Mouse (Mus musculus) hindbrain, postnatal 0 days (tissue): ENCODE measurements around the gene Nek8. TPM values are rescaled to one million over a fixed set of nuclear protein-coding genes. Genes with fewer than 3 reads are reported as not detected.
"Not testable (repeated sequence)": the region's sequence is repeated elsewhere in the genome, so short reads cannot be mapped to it uniquely, and the experiment has no call there.

ENCODE experiments used
- ATAC-seq: fragments of 200-750 bp; cut with Nextera tagmentation; 2 replicates; pipeline ENCODE4 v1.8.0; 2017; ENCODE audit warnings: mild to moderate bottlenecking, moderate TSS enrichment, moderate library complexity
- DNase-seq: peaks from one replicate; pipeline ENCODE4 v3.0.0-alpha.2; 2015; ENCODE audit warnings: low spot score
- H3K27ac ChIP-seq: fragments of 300-500 bp; sonication (generic); 2 replicates; pipeline ENCODE4 v1.5.1; 2014; ENCODE audit warnings: mild to moderate bottlenecking
- H3K27me3 ChIP-seq: fragments of 300-500 bp; sonication (generic); 2 replicates; pipeline ENCODE4 v1.6.1; 2014; ENCODE audit warnings: low read length, mixed read lengths; ENCODE audit not compliant: insufficient read depth
- H3K36me3 ChIP-seq: fragments of 300-500 bp; sonication (generic); 2 replicates; pipeline ENCODE4 v1.6.1; 2014; ENCODE audit warnings: low read length, mixed read lengths; ENCODE audit not compliant: insufficient read depth
- H3K4me1 ChIP-seq: fragments of 300-500 bp; sonication (generic); 2 replicates; pipeline ENCODE4 v1.6.1; 2014; ENCODE audit warnings: antibody characterized with exemption, low read length, mixed read lengths; ENCODE audit not compliant: insufficient read depth
- H3K4me2 ChIP-seq: fragments of 300-500 bp; sonication (generic); 2 replicates; pipeline ENCODE4 v1.6.1; 2014; ENCODE audit warnings: low read depth, mild to moderate bottlenecking, low read length, moderate library complexity, mixed read lengths
- H3K4me3 ChIP-seq: fragments of 300-500 bp; sonication (generic); 2 replicates; pipeline ENCODE4 v1.5.1; 2014; ENCODE audit warnings: low read length
- H3K9ac ChIP-seq: fragments of 300-500 bp; sonication (generic); replicated peaks from 2 replicates; pipeline ENCODE4 v1.6.1; 2014; ENCODE audit warnings: mild to moderate bottlenecking, low read length, moderate library complexity, mixed read lengths
- H3K9me3 ChIP-seq: fragments of 300-500 bp; sonication (generic); 2 replicates; pipeline ENCODE4 v1.6.1; 2016; ENCODE audit warnings: low read length, mixed read lengths
- CTCF ChIP-seq: IDR thresholded peaks from 2 replicates; pipeline ENCODE4 v1.5.1; 2016; ENCODE audit warnings: antibody characterized with exemption, control low read depth, low read depth
- WGBS: fragments of 180-500 bp; shearing (Covaris S2); extraction: QIAGEN DNeasy Blood & Tissue Kit; methylation state at CpG from one replicate; pipeline ENCODE4 v1.1.7; 2014; 5-methylcytosine and 5-hydroxymethylcytosine counted together
- polyA plus RNA-seq: library from polyadenylated mRNA; unstranded; fragments of >200 nt; fragmentation: Nextera tagmentation; extraction: Ambion mirVana; gene quantifications from 2 replicates; pipeline ENCODE4 v1.2.1, GENCODE M21; 2015
- total RNA-seq: library from RNA; depleted of rRNA; stranded (reverse); fragments of >200 nt; gene quantifications from 2 replicates; pipeline ENCODE4 v1.2.3, GENCODE M21; 2014

The Nek8 gene
- total and polyA plus RNA-seq, 2 experiments from 2014 or later = 7.3 to 11.8 TPM

- no peak overlapping the region for H3K4me3 ChIP-seq
- H3K36me3 ChIP-seq = peaks cover 39% of the 10 kb centered on the region; the same call in 1 of the 2 replicates
- WGBS = 90% methylated on average over 6 of the region's 6 CpGs
- H3K27me3 ChIP-seq = no peaks in the 10 kb centered on the region
- TF ChIP-seq CTCF = no peak
- no peak overlapping the region for H3K27ac ChIP-seq
- no peaks in the 10 kb centered on the region for H3K9me3 ChIP-seq
- H3K4me2 ChIP-seq = no peak overlapping the region
- no peak overlapping the region for H3K9ac ChIP-seq
- H3K4me1 ChIP-seq = 0 out of 2 replicates have a peak, but pooled peaks cover 1% of the 10 kb centered on the region
- ATAC-seq (no peak), DNase-seq (no peak)
Measured at GRCm38 (mm10) chr11:78146707-78147543, 29.6 kb downstream of the Nek8 start.

DNA sequence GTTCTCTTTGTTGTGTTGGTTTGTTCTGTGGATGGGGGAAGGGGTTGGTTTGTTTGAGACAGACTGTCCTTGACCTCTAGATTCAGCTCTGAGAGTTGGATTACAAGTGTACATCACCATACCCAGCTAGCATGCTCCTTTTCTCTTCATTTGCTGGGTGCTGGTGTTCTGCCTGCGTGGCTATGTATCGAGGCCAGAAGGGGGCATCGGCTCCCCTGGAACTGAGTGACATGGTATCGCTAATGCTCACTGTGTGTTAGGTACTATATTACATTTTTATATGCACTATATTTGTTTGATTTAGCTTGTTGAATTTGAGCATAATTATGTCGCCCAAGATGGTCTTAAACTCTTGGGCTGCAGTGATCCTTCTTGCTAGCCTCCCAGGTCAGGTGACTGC, 30.3 kb downstream of the Nek8 start:
- H3K4me1 ChIP-seq = no peaks in the 10 kb centered on the region
- H3K36me3 ChIP-seq = peaks cover 39% of the 10 kb centered on the region; the same call in 1 of the 2 replicates
- H3K27me3 ChIP-seq = no peaks in the 10 kb centered on the region
- no peak overlapping the region for H3K4me2 ChIP-seq
- no peak for DNase-seq
- TF ChIP-seq CTCF = peak; percentile 30
- no peak overlapping the region for H3K4me3 ChIP-seq
- no peaks in the 10 kb centered on the region for H3K9me3 ChIP-seq
- 87% methylated on average over 5 of the region's 5 CpGs for WGBS
- no peak overlapping the region for H3K9ac ChIP-seq
- no peak for ATAC-seq
- no peak overlapping the region for H3K27ac ChIP-seq

DNA sequence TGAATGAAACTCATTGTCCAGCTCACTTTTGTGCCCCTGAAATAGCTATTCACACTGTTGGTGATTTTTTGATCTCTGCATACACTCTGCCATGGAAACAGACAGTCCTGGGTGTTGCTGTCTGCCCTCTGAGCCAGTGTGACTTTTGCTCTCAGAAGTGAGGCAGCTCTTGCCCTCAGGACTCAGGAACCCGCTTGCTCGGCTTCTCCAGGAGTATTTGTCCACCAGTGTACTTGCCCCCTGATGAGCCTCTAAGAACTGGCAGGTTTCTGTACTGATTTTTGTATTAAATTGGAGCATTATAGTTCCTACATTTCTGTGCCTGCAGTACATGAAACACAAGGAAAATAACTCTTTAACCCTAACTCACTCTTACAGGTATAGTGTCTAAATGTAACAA, 33.0 kb downstream of the Nek8 start:
- Histone ChIP-seq H3K27me3 (no peaks in the 10 kb centered on the region), H3K27ac (0 out of 2 replicates have a peak overlapping the region, but pooled peaks have one; percentile 22), H3K9ac (no peak overlapping the region), H3K36me3 (peaks cover 26% of the 10 kb centered on the region; the same call in 1 of the 2 replicates), H3K4me2 (no peak overlapping the region), H3K9me3 (no peaks in the 10 kb centered on the region), H3K4me3 (no peak overlapping the region), H3K4me1 (no peaks in the 10 kb centered on the region)
- DNase-seq (no peak), ATAC-seq (no peak)
- TF ChIP-seq CTCF = no peak
- 68% methylated on average over 2 of the region's 2 CpGs for WGBS

GRCm38 (mm10) chr11:78140665-78141064, 35.8 kb downstream of the Nek8 start:
- no peak overlapping the region for H3K4me2 ChIP-seq
- no peak overlapping the region for H3K9ac ChIP-seq
- 86% methylated on average over 5 of the region's 5 CpGs for WGBS
- DNase-seq (no peak), ATAC-seq (no peak)
- H3K4me3 ChIP-seq = no peak overlapping the region
- no peaks in the 10 kb centered on the region for H3K9me3 ChIP-seq
- no peaks in the 10 kb centered on the region for H3K27me3 ChIP-seq
- no peak for TF ChIP-seq CTCF
- H3K27ac ChIP-seq = no peak overlapping the region
- H3K4me1 ChIP-seq = no peaks in the 10 kb centered on the region
- peaks cover 8% of the 10 kb centered on the region; the same call in 1 of the 2 replicates for H3K36me3 ChIP-seq

DNA sequence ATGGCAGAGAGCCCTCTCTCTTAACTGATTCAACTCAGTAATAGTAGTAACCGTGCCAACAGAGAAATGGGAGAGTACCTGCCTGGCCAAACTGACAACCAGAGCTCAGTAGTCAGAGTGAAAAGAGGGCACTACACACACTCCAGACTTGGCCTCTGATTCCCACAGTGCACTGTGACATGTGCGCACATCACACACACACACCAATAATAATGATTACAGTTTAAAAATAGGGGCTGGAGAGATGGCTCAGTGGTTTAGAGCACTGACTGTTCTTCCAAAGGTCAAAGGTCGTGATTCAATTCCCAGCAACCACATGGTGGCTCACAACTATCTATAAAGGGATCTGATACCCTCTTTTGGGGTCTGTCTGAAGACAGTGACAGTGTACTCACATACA, 38.5 kb downstream of the Nek8 start:
- no peaks in the 10 kb centered on the region for H3K9me3 ChIP-seq
- ATAC-seq (no peak), DNase-seq (no peak)
- no peak overlapping the region for H3K4me3 ChIP-seq
- H3K27me3 ChIP-seq = no peaks in the 10 kb centered on the region
- no peaks in the 10 kb centered on the region for H3K36me3 ChIP-seq
- H3K27ac ChIP-seq = no peak overlapping the region
- no peak for TF ChIP-seq CTCF
- no peak overlapping the region for H3K4me2 ChIP-seq
- 89% methylated on average over 3 of the region's 3 CpGs for WGBS
- H3K9ac ChIP-seq = no peak overlapping the region
- H3K4me1 ChIP-seq = no peaks in the 10 kb centered on the region

GRCm38 (mm10) chr11:78137584-78137983, 38.9 kb downstream of the Nek8 start:
- H3K4me2 ChIP-seq = no peak overlapping the region
- DNase-seq (no peak), ATAC-seq (no peak)
- H3K27me3 ChIP-seq = no peaks in the 10 kb centered on the region
- H3K4me3 ChIP-seq = no peak overlapping the region
- WGBS = 73% methylated on average over 4 of the region's 4 CpGs
- H3K4me1 ChIP-seq = no peaks in the 10 kb centered on the region
- H3K27ac ChIP-seq = no peak overlapping the region
- H3K36me3 ChIP-seq = no peaks in the 10 kb centered on the region
- H3K9ac ChIP-seq = no peak overlapping the region
- H3K9me3 ChIP-seq = no peaks in the 10 kb centered on the region
- TF ChIP-seq CTCF = no peak

GRCm38 (mm10) chr11:78136132-78136531, 40.3 kb downstream of the Nek8 start:
- no peak overlapping the region for H3K9ac ChIP-seq
- H3K9me3 ChIP-seq = no peaks in the 10 kb centered on the region
- no peak overlapping the region for H3K27ac ChIP-seq
- DNase-seq = no peak
- H3K4me2 ChIP-seq = no peak overlapping the region
- ATAC-seq = no peak
- no peaks in the 10 kb centered on the region for H3K27me3 ChIP-seq
- no peak for TF ChIP-seq CTCF
- H3K4me3 ChIP-seq = no peak overlapping the region
- WGBS = 92% methylated on average over 1 of the region's 1 CpGs
- H3K36me3 ChIP-seq = no peaks in the 10 kb centered on the region
- no peaks in the 10 kb centered on the region for H3K4me1 ChIP-seq

DNA sequence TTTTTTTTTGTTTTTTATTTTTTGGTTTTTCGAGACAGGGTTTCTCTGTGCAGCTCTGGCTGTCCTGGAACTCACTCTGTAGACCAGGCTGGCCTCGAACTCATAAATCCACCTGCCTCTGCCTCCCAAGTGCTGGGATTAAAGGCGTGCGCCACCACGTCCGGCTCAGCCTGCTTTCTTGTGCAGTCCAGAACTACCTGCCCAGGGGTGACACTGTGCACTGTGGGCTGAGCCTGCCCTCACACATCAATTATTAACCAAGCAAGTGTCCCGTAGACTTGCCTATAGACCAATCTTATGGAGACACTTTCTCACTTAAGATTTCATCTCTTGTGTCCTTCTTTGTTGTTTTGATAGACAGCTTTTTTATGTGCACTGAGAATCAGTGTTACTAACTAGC, 41.2 kb downstream of the Nek8 start:
- not testable (repeated sequence) for H3K4me3 ChIP-seq, DNase-seq, H3K27me3 ChIP-seq, H3K9ac ChIP-seq, H3K36me3 ChIP-seq, H3K9me3 ChIP-seq, H3K4me1 ChIP-seq, H3K27ac ChIP-seq, H3K4me2 ChIP-seq, ATAC-seq
- WGBS = 87% methylated on average over 7 of the region's 7 CpGs
